Mouse (Mus musculus) CH12.LX (cell line): ENCODE results near the gene Cpne9. TPM values are rescaled to one million over a fixed set of nuclear protein-coding genes. Genes with fewer than 3 reads are reported as not detected.

Experiments used
- DNase-seq: peaks from one replicate; pipeline ENCODE4 v3.0.0-alpha.2; 2013; ENCODE audit errors: extremely low read depth
- H3K27ac ChIP-seq: 2 replicates; pipeline ENCODE4 v1.5.1; 2012; ENCODE audit warnings: low read depth, mild to moderate bottlenecking, control low read depth, moderate library complexity; ENCODE audit not compliant: insufficient read depth
- H3K27me3 ChIP-seq: replicated peaks from 2 replicates; pipeline ENCODE3; 2012; ENCODE audit warnings: inconsistent platforms
- H3K36me3 ChIP-seq, 2 experiments: replicated peaks in 1 of 2; 2 replicates each; pipeline versions ENCODE3 to v1.6.1; 2012; ENCODE audit warnings: inconsistent platforms in 1 of 2, low read length in 1 of 2, mild to moderate bottlenecking in 1 of 2, mixed read lengths in 1 of 2, moderate library complexity in 1 of 2; ENCODE audit not compliant: control insufficient read depth in 1 of 2, insufficient read depth in 1 of 2
- H3K4me1 ChIP-seq, 2 experiments: 2 replicates each; pipeline ENCODE4 v1.6.1; 2012; ENCODE audit warnings: inconsistent platforms in 1 of 2, moderate library complexity in 1 of 2; ENCODE audit not compliant: insufficient read depth in 2 of 2, control insufficient read depth in 1 of 2
- H3K4me2 ChIP-seq: 2 replicates; pipeline ENCODE4 v1.6.1; 2012; ENCODE audit warnings: low read depth, mild to moderate bottlenecking, control low read depth; ENCODE audit not compliant: poor library complexity, insufficient read depth, severe bottlenecking
- H3K4me3 ChIP-seq, 3 experiments: fragments of 150-350 bp in 1 of 3; sonication (generic) in 1 of 3; replicated peaks in 1 of 3; 2 replicates each; pipeline versions ENCODE3 to v1.5.1; 2011 to 2012; ENCODE audit warnings: low read depth in 2 of 3, low read length in 2 of 3, mild to moderate bottlenecking in 2 of 3, moderate library complexity in 2 of 3, control low read depth in 1 of 3, improper control_type of control experiment in 1 of 3, inconsistent platforms in 1 of 3, mixed read lengths in 1 of 3; ENCODE audit not compliant: poor library complexity in 1 of 3
- H3K79me2 ChIP-seq: replicated peaks from 2 replicates; pipeline ENCODE4 v1.6.1; 2012; ENCODE audit warnings: mild to moderate bottlenecking, moderate library complexity; ENCODE audit not compliant: control insufficient read depth, poor library complexity, insufficient read depth, severe bottlenecking; ENCODE audit errors: extremely low read depth
- H3K9ac ChIP-seq: 2 replicates; pipeline ENCODE4 v1.6.1; 2012; ENCODE audit warnings: low read depth, mild to moderate bottlenecking, control low read depth, moderate library complexity; ENCODE audit not compliant: insufficient read depth
- H3K9me3 ChIP-seq: replicated peaks from 2 replicates; pipeline ENCODE3; 2012; ENCODE audit warnings: low read length, inconsistent platforms, mixed read lengths
- BHLHE40 ChIP-seq: IDR thresholded peaks from 2 replicates; pipeline ENCODE4 v1.6.1; 2011; ENCODE audit warnings: mild to moderate bottlenecking, low read depth, low read length, improper control_type of control experiment
- CTCF ChIP-seq, 2 experiments: IDR thresholded peaks in 1 of 2; conservative IDR thresholded peaks in 1 of 2; 2 replicates each; pipeline ENCODE4 v1.5.1; 2011 to 2012; ENCODE audit warnings: low read depth in 2 of 2, low read length in 2 of 2, improper control_type of control experiment in 1 of 2, inconsistent platforms in 1 of 2, mild to moderate bottlenecking in 1 of 2, moderate library complexity in 1 of 2
- EP300 ChIP-seq: IDR thresholded peaks from 2 replicates; pipeline ENCODE4 v1.6.1; 2011; ENCODE audit warnings: low read length, improper control_type of control experiment
- ETS1 ChIP-seq: conservative IDR thresholded peaks from 2 replicates; pipeline ENCODE4 v1.6.1; 2012; ENCODE audit warnings: low read depth, mild to moderate bottlenecking, inconsistent platforms, low read length, improper control_type of control experiment, moderate library complexity
- GABPA ChIP-seq: IDR thresholded peaks from 2 replicates; pipeline ENCODE4 v1.6.1; 2012; ENCODE audit warnings: low read depth, low read length, improper control_type of control experiment, inconsistent platforms; ENCODE audit not compliant: insufficient replicate concordance
- IRF4 ChIP-seq: IDR thresholded peaks from 2 replicates; pipeline ENCODE4 v1.6.1; 2014; ENCODE audit warnings: low read depth, mild to moderate bottlenecking, inconsistent platforms, low read length, improper control_type of control experiment
- JUN ChIP-seq: IDR thresholded peaks from 2 replicates; pipeline ENCODE4 v1.6.1; 2011; ENCODE audit warnings: low read depth, mild to moderate bottlenecking, low read length, improper control_type of control experiment, moderate library complexity; ENCODE audit not compliant: insufficient read depth
- KAT2A ChIP-seq: IDR thresholded peaks from 2 replicates; pipeline ENCODE4 v1.6.1; 2012; ENCODE audit warnings: low read length, improper control_type of control experiment, inconsistent platforms; ENCODE audit not compliant: insufficient replicate concordance
- MAFK ChIP-seq: IDR thresholded peaks from 2 replicates; pipeline ENCODE4 v1.6.1; 2011; ENCODE audit warnings: low read length, improper control_type of control experiment; ENCODE audit not compliant: insufficient replicate concordance
- MAX ChIP-seq: IDR thresholded peaks from 2 replicates; pipeline ENCODE4 v1.6.1; 2011; ENCODE audit warnings: low read length, improper control_type of control experiment
- MEF2A ChIP-seq: IDR thresholded peaks from 2 replicates; pipeline ENCODE4 v1.6.1; 2014; ENCODE audit warnings: low read depth, mild to moderate bottlenecking, inconsistent platforms, low read length, improper control_type of control experiment, borderline replicate concordance
- MXI1 ChIP-seq: IDR thresholded peaks from 2 replicates; pipeline ENCODE4 v1.6.1; 2011; ENCODE audit warnings: mild to moderate bottlenecking, low read depth, low read length, improper control_type of control experiment
- MYC ChIP-seq: IDR thresholded peaks from 2 replicates; pipeline ENCODE4 v1.6.1; 2011; ENCODE audit warnings: low read depth, mild to moderate bottlenecking, improper control_type of control experiment, low read length
- NELFE ChIP-seq: IDR thresholded peaks from 2 replicates; pipeline ENCODE4 v1.6.1; 2011; ENCODE audit warnings: low read depth, low read length, improper control_type of control experiment
- PAX5 ChIP-seq: IDR thresholded peaks from 2 replicates; pipeline ENCODE4 v1.6.1; 2012; ENCODE audit warnings: low read length, inconsistent platforms, mixed read lengths
- POLR2A ChIP-seq: IDR thresholded peaks from 2 replicates; pipeline ENCODE4 v1.6.1; 2011; ENCODE audit warnings: low read depth, mild to moderate bottlenecking, improper control_type of control experiment, low read length
- RAD21 ChIP-seq: IDR thresholded peaks from 2 replicates; pipeline ENCODE4 v1.6.1; 2011; ENCODE audit warnings: low read depth, mild to moderate bottlenecking, low read length, improper control_type of control experiment, moderate library complexity
- RCOR1 ChIP-seq: conservative IDR thresholded peaks from 2 replicates; pipeline ENCODE4 v1.6.1; 2012; ENCODE audit warnings: low read depth, mild to moderate bottlenecking, inconsistent platforms, low read length, improper control_type of control experiment
- SIN3A ChIP-seq: IDR thresholded peaks from 2 replicates; pipeline ENCODE4 v1.6.1; 2012; ENCODE audit warnings: low read length, improper control_type of control experiment, inconsistent platforms
- SMC3 ChIP-seq: IDR thresholded peaks from 2 replicates; pipeline ENCODE4 v1.6.1; 2011; ENCODE audit warnings: low read depth, low read length, improper control_type of control experiment
- USF2 ChIP-seq: conservative IDR thresholded peaks from 2 replicates; pipeline ENCODE4 v1.6.1; 2011; ENCODE audit warnings: low read depth, low read length, improper control_type of control experiment
- ZC3H11A ChIP-seq: IDR thresholded peaks from 2 replicates; pipeline ENCODE4 v1.6.1; 2012; ENCODE audit warnings: low read depth, mild to moderate bottlenecking, inconsistent platforms, low read length, improper control_type of control experiment
- ZNF384 ChIP-seq: IDR thresholded peaks from 2 replicates; pipeline ENCODE4 v1.6.1; 2012; ENCODE audit warnings: low read depth, low read length, improper control_type of control experiment, inconsistent platforms
- dilution Hi-C: fragments of 300-500 bp; cut with MboI; formaldehyde crosslinking; loops from 2 replicates; pipeline ENCODE4 v1.14.3; 2020; ENCODE audit warnings: low sequenced_read_pairs; ENCODE audit not compliant: extremely low pct_unique_long_range_greater_than_20kb, extremely low pct_ligation_motif_present
- in situ Hi-C: fragments of 300-500 bp; cut with MboI; formaldehyde crosslinking; loops from 3 replicates; pipeline ENCODE4 v1.14.3; 2019; ENCODE audit warnings: low sequenced_read_pairs, low pct_ligation_motif_present, low pct_unique_long_range_greater_than_20kb, mixed read lengths
- polyA plus RNA-seq: library from polyadenylated mRNA; unstranded; fragments of >175 nt; gene quantifications from 2 replicates; pipeline ENCODE4 v1.2.1, GENCODE M21; 2012; ENCODE audit warnings: low read depth; ENCODE audit not compliant: insufficient read length
- total RNA-seq, 2 experiments: library from RNA; depleted of rRNA; stranded (reverse); fragments of 300-350 nt in 1 of 2; fragments of >200 nt in 1 of 2; gene quantifications; 2 replicates each; pipeline ENCODE4 v1.2.3; 2012 to 2014

The Cpne9 gene
- total and polyA plus RNA-seq, 3 experiments: 0.19 to 0.27 (median 0.25) TPM

- dilution Hi-C loops (no loop called here), in situ Hi-C loops (no loop called here)
- peaks cover 4 to 26% of the 10 kb centered on the region in 2 experiments; a peak in 3 of 4 replicates for H3K4me1 ChIP-seq
- no peak for DNase-seq
- peaks cover 3% of the 10 kb centered on the region for H3K9me3 ChIP-seq
- peaks cover 69 to 96% of the 10 kb centered on the region in 2 experiments for H3K36me3 ChIP-seq
- peak; percentile 24 for TF ChIP-seq SMC3
- no peak for TF ChIP-seq PAX5
- TF ChIP-seq CTCF (conservative IDR thresholded peaks at IDR 0.05 in 1 of 2, IDR thresholded peaks at IDR 0.05 in 1 of 2; ENCODE audit: low read depth in 2 of 2, low read length in 2 of 2): peak in 1 of 2 experiments; percentile 38; a peak in 1 of 4 replicates
- TF ChIP-seq MXI1: no peak
- TF ChIP-seq SIN3A: no peak
- peak; percentile 17 for TF ChIP-seq RAD21
- H3K27ac ChIP-seq: no peak overlapping the region
- no peak overlapping the region for H3K9ac ChIP-seq
- no peak overlapping the region for H3K4me3 ChIP-seq
- H3K4me2 ChIP-seq: no peak overlapping the region
- peaks cover 12% of the 10 kb centered on the region for H3K79me2 ChIP-seq
- H3K27me3 ChIP-seq: no peaks in the 10 kb centered on the region
Measured at GRCm38 (mm10) chr6:113251921-113252320, 30.2 kb upstream of the Cpne9 start.

- dilution Hi-C loops: no loop called here
Measured at GRCm38 (mm10) chr6:113254899-113255298, 27.2 kb upstream of the Cpne9 start.

DNA sequence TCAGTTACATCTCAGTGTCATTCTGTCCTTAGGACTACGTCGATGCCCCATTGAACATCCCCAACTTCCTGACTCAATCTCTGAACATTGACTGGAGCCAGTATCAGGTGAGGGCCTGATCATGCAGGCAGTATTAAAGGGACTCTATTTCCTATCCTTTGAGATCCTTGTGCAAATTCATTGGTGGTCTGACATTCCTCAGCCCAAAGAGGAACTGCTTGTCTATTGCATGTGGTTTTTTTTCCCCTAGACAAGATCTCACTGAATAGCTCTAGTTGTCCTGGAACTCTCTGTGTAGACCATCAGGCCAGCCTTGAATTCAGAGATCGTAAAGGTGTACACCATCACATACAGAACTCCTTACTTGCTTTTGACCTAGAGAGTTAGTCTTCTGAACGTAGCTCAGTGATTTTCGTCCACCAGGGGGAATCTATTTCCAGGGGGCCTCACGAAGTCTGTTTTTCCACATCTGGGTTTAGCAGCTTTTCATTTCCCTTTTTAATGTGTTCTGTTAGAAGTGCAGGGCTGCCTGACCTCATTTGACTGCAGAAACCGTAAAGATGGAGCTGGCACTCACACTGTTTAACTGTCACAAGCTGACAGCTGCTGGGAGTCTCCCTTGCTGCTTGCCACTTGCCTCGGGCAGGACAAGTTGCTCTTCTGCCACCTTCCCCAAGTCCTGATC lies 20.8 kb upstream of the Cpne9 start:
- H3K9ac ChIP-seq: no peak overlapping the region
- in situ Hi-C loops: loop anchor here (5.0 kb wide), 1 partner anchor 36 kb away; no protein-coding TSS in a partner anchor
- H3K36me3 ChIP-seq: peaks cover 86 to 94% of the 10 kb centered on the region in 2 experiments
- TF ChIP-seq SMC3: peak; percentile 64
- peak; percentile 40 for TF ChIP-seq RAD21
- peak; percentile 61; the same call in 1 of the 2 replicates for TF ChIP-seq IRF4
- TF ChIP-seq ETS1: peak; percentile 46
- TF ChIP-seq GABPA: no peak
- TF ChIP-seq EP300: peak; percentile 70
- TF ChIP-seq MEF2A: peak; percentile 38; the same call in 1 of the 2 replicates
- TF ChIP-seq BHLHE40: 0 out of 2 replicates have a peak, but pooled peaks have one; percentile 12
- TF ChIP-seq MYC: 0 out of 2 replicates have a peak, but pooled peaks have one; percentile 28
- no peak for TF ChIP-seq MAX
- TF ChIP-seq CTCF (conservative IDR thresholded peaks at IDR 0.05 in 1 of 2, IDR thresholded peaks at IDR 0.05 in 1 of 2; ENCODE audit: low read depth in 2 of 2, low read length in 2 of 2): peak; percentile 27 to 69; a peak in 2 of 4 replicates
- no peak for TF ChIP-seq MXI1
- H3K27ac ChIP-seq: peak overlapping the region; percentile 59
- H3K27me3 ChIP-seq: no peaks in the 10 kb centered on the region
- no peaks in the 10 kb centered on the region for H3K9me3 ChIP-seq
- dilution Hi-C loops: no loop called here
- H3K4me1 ChIP-seq: peaks cover 10 to 43% of the 10 kb centered on the region in 2 experiments; a peak in 3 of 4 replicates
- no peak overlapping the region for H3K4me2 ChIP-seq
- peak; percentile 82 for DNase-seq
- no peak overlapping the region for H3K4me3 ChIP-seq
- no peaks in the 10 kb centered on the region for H3K79me2 ChIP-seq

More at GRCm38 (mm10) chr6:113254899-113255298, 27.2 kb upstream of the Cpne9 start:
- no peak overlapping the region for H3K4me2 ChIP-seq
- no peak overlapping the region for H3K27ac ChIP-seq
- H3K36me3 ChIP-seq: peaks cover 84 to 96% of the 10 kb centered on the region in 2 experiments
- no peaks in the 10 kb centered on the region for H3K79me2 ChIP-seq
- no peak overlapping the region for H3K9ac ChIP-seq
- peaks cover 0 to 13% of the 10 kb centered on the region in 2 experiments; a peak in 2 of 4 replicates for H3K4me1 ChIP-seq
- TF ChIP-seq KAT2A: no peak
- TF ChIP-seq POLR2A: no peak
- TF ChIP-seq SIN3A: no peak
- no peak for TF ChIP-seq CTCF (conservative IDR thresholded peaks at IDR 0.05 in 1 of 2, IDR thresholded peaks at IDR 0.05 in 1 of 2; ENCODE audit: low read depth in 2 of 2, low read length in 2 of 2)
- TF ChIP-seq RCOR1: no peak
- TF ChIP-seq USF2: no peak
- no peak for TF ChIP-seq SMC3
- no peak for TF ChIP-seq ZC3H11A
- no peak for TF ChIP-seq MAFK
- no peak for TF ChIP-seq NELFE
- TF ChIP-seq ZNF384: no peak
- TF ChIP-seq JUN: no peak
- in situ Hi-C loops: no loop called here
- H3K4me3 ChIP-seq: no peak overlapping the region
- no peaks in the 10 kb centered on the region for H3K27me3 ChIP-seq
- peaks cover 3% of the 10 kb centered on the region for H3K9me3 ChIP-seq
- DNase-seq: no peak
